Mouse (Mus musculus) embryonic fibroblast, embryonic 13.5 days (primary cell): Measurements from ENCODE around the gene Proser1.

Experiments used
- CTCF ChIP-seq: IDR thresholded peaks from 2 replicates; pipeline ENCODE4 v1.5.1; 2011; ENCODE audit warnings: mild to moderate bottlenecking, control low read depth, low read length, moderate library complexity, borderline replicate concordance; ENCODE audit not compliant: insufficient read depth
- POLR2A ChIP-seq: IDR thresholded peaks from 2 replicates; pipeline ENCODE4 v1.6.1; 2011; ENCODE audit warnings: low read depth, mild to moderate bottlenecking, control low read depth, low read length, moderate library complexity

DNA sequence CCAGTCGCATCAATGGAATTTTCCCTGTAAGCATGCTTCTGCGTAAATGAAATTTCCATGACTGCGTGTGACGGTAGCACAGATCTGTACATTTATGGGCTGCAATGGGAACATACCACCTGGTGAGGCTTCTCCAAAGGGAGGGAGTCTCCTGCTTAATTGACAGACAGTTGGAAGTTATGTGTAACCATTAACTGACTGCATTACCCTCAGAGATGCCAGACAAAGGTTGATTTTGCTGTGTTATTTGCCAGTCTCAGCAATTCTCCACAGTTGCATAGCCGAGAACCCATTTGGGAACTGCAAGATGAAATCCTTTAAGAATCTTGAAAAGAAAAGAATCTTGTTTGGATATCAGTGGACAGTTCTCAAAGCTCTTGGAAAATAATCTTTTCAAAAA is 8.6 kb downstream of the Proser1 start:
- TF ChIP-seq CTCF (no peak), POLR2A (no peak)
